Mouse (Mus musculus) myocyte (in vitro differentiated cells): Measurements from ENCODE around the gene Fstl4.

Experiments used
- CEBPB ChIP-seq: IDR thresholded peaks from 2 replicates; pipeline ENCODE4 v1.6.1; 2011; ENCODE audit warnings: mild to moderate bottlenecking, moderate library complexity; ENCODE audit not compliant: poor library complexity, insufficient read depth, severe bottlenecking
- MAX ChIP-seq: IDR thresholded peaks from one replicate; pipeline ENCODE4 v1.6.1; 2011; ENCODE audit warnings: low read depth, mild to moderate bottlenecking, control low read depth

GRCm38 (mm10) chr11:53077641-53078040 lies 313.2 kb downstream of the Fstl4 start:
- TF ChIP-seq CEBPB = no peak
- no peak for TF ChIP-seq MAX
